In the genomic region with DNA sequence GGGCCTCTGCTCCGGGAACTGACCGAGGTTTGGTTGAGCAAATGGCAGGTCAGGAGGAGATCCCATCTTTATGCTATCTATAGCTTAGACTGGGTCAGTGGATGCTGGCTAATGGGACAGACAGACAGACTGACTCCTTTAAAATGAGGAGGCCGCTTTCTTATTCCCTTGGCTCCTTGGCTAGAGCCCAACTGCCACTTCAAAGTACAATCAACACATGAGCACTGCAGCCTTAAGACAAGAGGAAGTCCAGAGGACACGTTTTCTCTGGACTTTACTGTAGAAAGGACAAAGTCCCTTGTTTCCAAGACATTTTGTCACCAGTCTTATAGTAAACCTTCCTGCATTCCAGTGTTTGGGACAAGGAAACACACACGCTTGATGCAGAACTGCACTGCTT, we compare ENCODE assay signal across 31 mouse cellular contexts. TPM values are rescaled to one million over a fixed set of nuclear protein-coding genes. Genes with fewer than 3 reads are reported as not detected.
DNase-seq lines count a peak whose midpoint lies in the region; ATAC-seq and TF ChIP-seq lines count a peak whose summit lies in the region.
"Had no signal": no experiment of that assay in that cellular context is flagged by ENCODE, and none has a peak within 500 bp of the region (broad histone marks: within the 10 kb centered on the region; RNA-seq: fewer than 3 reads in every experiment).

No protein-coding gene starts in this region.

- H3K4me2 ChIP-seq in kidney, embryonic 14.5 days (replicated peaks; ENCODE audit: low read depth, low read length) = no peak overlapping the region
- no peak overlapping the region for H3K4me2 ChIP-seq in CH12.LX (ENCODE audit: insufficient read depth, low read depth, poor library complexity, severe bottlenecking)
- H3K4me2 ChIP-seq in intestine, embryonic 16.5 days (ENCODE audit: low read depth, low read length) = no peak overlapping the region
- H3K4me2 ChIP-seq: embryonic facial prominence, embryonic 13.5 days; forebrain, embryonic 12.5 days; forebrain, embryonic 15.5 days; heart, embryonic 12.5 days; heart, embryonic 15.5 days; hindbrain, embryonic 12.5 days; hindbrain, embryonic 15.5 days had no signal

- H3K9me3 ChIP-seq in heart, embryonic 10.5 days = no peaks in the 10 kb centered on the region
- no peaks in the 10 kb centered on the region for H3K9me3 ChIP-seq in kidney, embryonic 14.5 days (ENCODE audit: control insufficient read depth, low read length)
- no peaks in the 10 kb centered on the region for H3K9me3 ChIP-seq in CH12.LX (replicated peaks; ENCODE audit: low read length)
- H3K9me3 ChIP-seq in intestine, embryonic 16.5 days (ENCODE audit: control insufficient read depth, low read length) = no peaks in the 10 kb centered on the region
- H3K9me3 ChIP-seq: embryonic facial prominence, embryonic 10.5 days; embryonic facial prominence, embryonic 13.5 days; forebrain, embryonic 12.5 days; forebrain, embryonic 15.5 days; heart, embryonic 12.5 days; heart, embryonic 15.5 days; hindbrain, embryonic 12.5 days; hindbrain, embryonic 15.5 days had no signal

- TF ChIP-seq EP300 in CH12.LX (IDR thresholded peaks at IDR 0.05; ENCODE audit: low read length) = no peak

- no peak for ATAC-seq in kidney, embryonic 14.5 days (ENCODE audit: low FRiP score, low TSS enrichment)
- peak; percentile 69 for ATAC-seq in intestine, embryonic 16.5 days
- ATAC-seq: activated CD4-positive, CD25-positive, alpha-beta regulatory T cell, adult 4 months; forebrain, embryonic 15.5 days had no signal

- H3K27ac ChIP-seq in heart, embryonic 10.5 days = no peak overlapping the region
- no peak overlapping the region for H3K27ac ChIP-seq in kidney, embryonic 14.5 days (ENCODE audit: low read depth, low read length)
- no peak overlapping the region for H3K27ac ChIP-seq in CH12.LX (ENCODE audit: insufficient read depth, low read depth)
- peak overlapping the region; percentile 56 for H3K27ac ChIP-seq in intestine, embryonic 16.5 days (ENCODE audit: low read length)
- H3K27ac ChIP-seq: embryonic facial prominence, embryonic 10.5 days; embryonic facial prominence, embryonic 13.5 days; forebrain, embryonic 12.5 days; forebrain, embryonic 15.5 days; heart, embryonic 15.5 days; hindbrain, embryonic 12.5 days; hindbrain, embryonic 15.5 days had no signal

- no peak for TF ChIP-seq RAD21 in CH12.LX (IDR thresholded peaks at IDR 0.05; ENCODE audit: low read depth, low read length)

- H3K27me3 ChIP-seq in heart, embryonic 10.5 days (ENCODE audit: insufficient read depth, poor library complexity, severe bottlenecking) = no peaks in the 10 kb centered on the region
- no peaks in the 10 kb centered on the region for H3K27me3 ChIP-seq in kidney, embryonic 14.5 days (ENCODE audit: control insufficient read depth, insufficient read depth, low read length)
- no peaks in the 10 kb centered on the region for H3K27me3 ChIP-seq in CH12.LX (replicated peaks)
- H3K27me3 ChIP-seq in intestine, embryonic 16.5 days (replicated peaks; ENCODE audit: control insufficient read depth, insufficient read depth, low read length) = no peaks in the 10 kb centered on the region
- H3K27me3 ChIP-seq: embryonic facial prominence, embryonic 13.5 days; forebrain, embryonic 12.5 days; forebrain, embryonic 15.5 days; heart, embryonic 12.5 days; heart, embryonic 15.5 days; hindbrain, embryonic 12.5 days; hindbrain, embryonic 15.5 days had no signal

- no peak for TF ChIP-seq CTCF in CH12.LX (conservative IDR thresholded peaks at IDR 0.05 in 1 of 2, IDR thresholded peaks at IDR 0.05 in 1 of 2; ENCODE audit: low read depth in 2 of 2, low read length in 2 of 2)

- intact Hi-C loops in heart, postnatal 10 days (cut with DNase I) = no loop called here

- in situ Hi-C loops in CH12.LX (cut with MboI; ENCODE audit: low pct_ligation_motif_present, low pct_unique_long_range_greater_than_20kb, low sequenced_read_pairs) = no loop called here

- peaks cover 2% of the 10 kb centered on the region for H3K79me2 ChIP-seq in CH12.LX (replicated peaks; ENCODE audit: control insufficient read depth, extremely low read depth, insufficient read depth, poor library complexity, severe bottlenecking)

- WGBS in heart, embryonic 10.5 days = 87% methylated on average over 5 of the region's 5 CpGs
- WGBS in kidney, embryonic 14.5 days = 92% methylated on average over 5 of the region's 5 CpGs
- WGBS in intestine, embryonic 16.5 days = 85% methylated on average over 5 of the region's 5 CpGs

- H3K4me3 ChIP-seq in heart, embryonic 10.5 days = no peak overlapping the region
- H3K4me3 ChIP-seq in kidney, embryonic 14.5 days (ENCODE audit: low read length) = no peak overlapping the region
- no peak overlapping the region for H3K4me3 ChIP-seq in CH12.LX (replicated peaks in 1 of 3; ENCODE audit: low read depth in 2 of 3, low read length in 2 of 3, poor library complexity in 1 of 3)
- no peak overlapping the region for H3K4me3 ChIP-seq in intestine, embryonic 16.5 days (ENCODE audit: low read length)
- H3K4me3 ChIP-seq: embryonic facial prominence, embryonic 10.5 days; embryonic facial prominence, embryonic 13.5 days; erythroblast, embryonic 14.5 days; forebrain, embryonic 12.5 days; forebrain, embryonic 15.5 days; heart, embryonic 12.5 days; heart, embryonic 15.5 days; hindbrain, embryonic 12.5 days; hindbrain, embryonic 15.5 days had no signal

- peak; percentile 71 for DNase-seq in heart, embryonic 10.5 days (ENCODE audit: low spot score)
- no peak for DNase-seq in heart, postnatal 10 days
- peak; percentile 55 for DNase-seq in kidney, adult 9 months
- DNase-seq in CH12.LX (ENCODE audit: extremely low read depth) = no peak
- no peak for DNase-seq in urinary bladder, postnatal 25 days (ENCODE audit: low spot score)
- no peak for DNase-seq in thymus, postnatal 10 days (ENCODE audit: low spot score in 2 of 2)
- DNase-seq: adrenal gland, adult 8-10 months; adrenal gland, postnatal 25 days; B cell, adult 2 months; cerebellum, adult 11-12 months; cerebellum, adult 8-10 months; cerebellum, postnatal 10 days; cerebellum, postnatal 36 days; embryo, embryonic 11 days; gastrocnemius, postnatal 36 days; heart, postnatal 14 days had no signal

- no peak overlapping the region for H3K9ac ChIP-seq in kidney, embryonic 14.5 days (ENCODE audit: low read depth, low read length)
- no peak overlapping the region for H3K9ac ChIP-seq in CH12.LX (ENCODE audit: insufficient read depth, low read depth)
- H3K9ac ChIP-seq in intestine, embryonic 16.5 days (ENCODE audit: low read depth, low read length) = no peak overlapping the region
- H3K9ac ChIP-seq: embryonic facial prominence, embryonic 13.5 days; forebrain, embryonic 12.5 days; forebrain, embryonic 15.5 days; heart, embryonic 12.5 days; heart, embryonic 15.5 days; hindbrain, embryonic 12.5 days; hindbrain, embryonic 15.5 days had no signal

- no peaks in the 10 kb centered on the region for H3K4me1 ChIP-seq in heart, embryonic 10.5 days
- H3K4me1 ChIP-seq in kidney, embryonic 14.5 days (ENCODE audit: control insufficient read depth, insufficient read depth, low read length) = no peaks in the 10 kb centered on the region
- H3K4me1 ChIP-seq in CH12.LX (ENCODE audit: control insufficient read depth in 1 of 2, insufficient read depth in 2 of 2) = peaks cover 0 to 1% of the 10 kb centered on the region in 2 experiments; a peak in 2 of 4 replicates
- no peaks in the 10 kb centered on the region for H3K4me1 ChIP-seq in intestine, embryonic 16.5 days (ENCODE audit: control insufficient read depth, insufficient read depth, low read length)
- H3K4me1 ChIP-seq: embryonic facial prominence, embryonic 10.5 days; embryonic facial prominence, embryonic 13.5 days; forebrain, embryonic 12.5 days; forebrain, embryonic 15.5 days; heart, embryonic 12.5 days; heart, embryonic 15.5 days; hindbrain, embryonic 12.5 days; hindbrain, embryonic 15.5 days had no signal

- H3K36me3 ChIP-seq in heart, embryonic 10.5 days = peaks cover 94% of the 10 kb centered on the region
- peaks cover 98% of the 10 kb centered on the region for H3K36me3 ChIP-seq in kidney, embryonic 14.5 days (ENCODE audit: control insufficient read depth, insufficient read depth, low read length)
- peaks cover 82 to 99% of the 10 kb centered on the region in 2 experiments for H3K36me3 ChIP-seq in CH12.LX (replicated peaks in 1 of 2; ENCODE audit: control insufficient read depth in 1 of 2, insufficient read depth in 1 of 2, low read length in 1 of 2)
- peaks cover 50% of the 10 kb centered on the region for H3K36me3 ChIP-seq in intestine, embryonic 16.5 days (ENCODE audit: control insufficient read depth, insufficient read depth, low read length)

- dilution Hi-C loops in CH12.LX (cut with MboI; ENCODE audit: extremely low pct_ligation_motif_present, extremely low pct_unique_long_range_greater_than_20kb, low sequenced_read_pairs) = no loop called here

- TF ChIP-seq POLR2A in CH12.LX (IDR thresholded peaks at IDR 0.05; ENCODE audit: low read depth, low read length) = peak; percentile 16; the same call in 1 of the 2 replicates

RNA-seq across cellular contexts. Expression of gene Nfya, which starts 18.3 kb away (rescaled TPM):
- polyA plus RNA-seq in heart, embryonic 10.5 days (2016; fragmentation: Nextera tagmentation; extraction: Ambion mirVana) = 13.7 and 17.3 TPM in 2 replicates
- 10 to 100 TPM; 22.0 to 29.9 TPM for total RNA-seq in heart, postnatal 10 days (2021)
- polyA plus RNA-seq in kidney, embryonic 14.5 days (2014; fragmentation: Nextera tagmentation; extraction: Ambion mirVana) = 16.4 and 26.7 TPM in 2 replicates
- 25.2 and 29.3 TPM in 2 replicates for total RNA-seq in CH12.LX (2012; rRNA removed)
- 18.6 and 26.9 TPM in 2 replicates for total RNA-seq in CH12.LX (2014; rRNA removed)
- polyA plus RNA-seq in CH12.LX (2012; ENCODE audit: insufficient read length, low read depth) = 44.2 and 50.4 TPM in 2 replicates
- 9.3 and 10.8 TPM in 2 replicates for polyA plus RNA-seq in intestine, embryonic 16.5 days (2015; fragmentation: Nextera tagmentation; extraction: Ambion mirVana)

RNA-seq across cellular contexts. Expression of gene Oard1, which starts 18.4 kb away (rescaled TPM):
- 56.7 and 78.1 TPM in 2 replicates for polyA plus RNA-seq in heart, embryonic 10.5 days (2016; fragmentation: Nextera tagmentation; extraction: Ambion mirVana)
- total RNA-seq in heart, postnatal 10 days (2021) = 10 to 100 TPM; 11.5 to 16.4 TPM
- 82.5 and 101 TPM in 2 replicates for polyA plus RNA-seq in kidney, embryonic 14.5 days (2014; fragmentation: Nextera tagmentation; extraction: Ambion mirVana)
- total RNA-seq in CH12.LX (2012; rRNA removed) (30.0 and 30.6 TPM in 2 replicates), CH12.LX (2014; rRNA removed) (59.4 and 61.6 TPM in 2 replicates)
- 32.6 TPM in 2 replicates for polyA plus RNA-seq in CH12.LX (2012; ENCODE audit: insufficient read length, low read depth)
- 62.7 and 70.6 TPM in 2 replicates for polyA plus RNA-seq in intestine, embryonic 16.5 days (2015; fragmentation: Nextera tagmentation; extraction: Ambion mirVana)

RNA-seq across cellular contexts. Expression of gene Treml1, which starts 31.7 kb away (rescaled TPM):
- 3.7 and 6.3 TPM in 2 replicates for polyA plus RNA-seq in heart, embryonic 10.5 days (2016; fragmentation: Nextera tagmentation; extraction: Ambion mirVana)
- total RNA-seq in heart, postnatal 10 days (2021) = under 1 TPM in 1 of 2 experiments, not detected in 1; 0.31 TPM
- 0.67 and 0.76 TPM in 2 replicates for polyA plus RNA-seq in kidney, embryonic 14.5 days (2014; fragmentation: Nextera tagmentation; extraction: Ambion mirVana)
- total RNA-seq in CH12.LX (2012; rRNA removed) (not detected in 2 replicates), CH12.LX (2014; rRNA removed) (not detected in 2 replicates)
- polyA plus RNA-seq in CH12.LX (2012; ENCODE audit: insufficient read length, low read depth) = not detected in 2 replicates
- 0.44 and 0.98 TPM in 2 replicates for polyA plus RNA-seq in intestine, embryonic 16.5 days (2015; fragmentation: Nextera tagmentation; extraction: Ambion mirVana)
- total RNA-seq: adrenal gland, postnatal 25 days; gastrocnemius, adult 8-10 months; gastrocnemius, postnatal 36 days had no signal
- polyA plus RNA-seq: activated CD4-positive, CD25-positive, alpha-beta regulatory T cell, adult 4 months had no signal

RNA-seq across cellular contexts. Expression of gene Apobec2, which starts 41.3 kb away (rescaled TPM):
- polyA plus RNA-seq in heart, embryonic 10.5 days (2016; fragmentation: Nextera tagmentation; extraction: Ambion mirVana) = 142 and 213 TPM in 2 replicates
- 100 to 1,000 TPM; 227 to 228 TPM for total RNA-seq in heart, postnatal 10 days (2021)
- polyA plus RNA-seq in kidney, embryonic 14.5 days (2014; fragmentation: Nextera tagmentation; extraction: Ambion mirVana) = 0.69 and 0.89 TPM in 2 replicates
- 0.13 TPM in 1 of 2 replicates, not detected in the other for total RNA-seq in CH12.LX (2012; rRNA removed)
- total RNA-seq in CH12.LX (2014; rRNA removed) = 0.21 TPM in 1 of 2 replicates, not detected in the other
- polyA plus RNA-seq in CH12.LX (2012; ENCODE audit: insufficient read length, low read depth) = 0.23 and 0.70 TPM in 2 replicates
- polyA plus RNA-seq in intestine, embryonic 16.5 days (2015; fragmentation: Nextera tagmentation; extraction: Ambion mirVana) = 4.6 and 5.4 TPM in 2 replicates
- total RNA-seq: granulocyte monocyte progenitor cell, adult 5-6 weeks; hematopoietic stem cell, adult 5-6 weeks had no signal
- polyA plus RNA-seq: erythroblast, embryonic 14.5 days had no signal

RNA-seq across cellular contexts. Expression of gene Trem2, which starts 45.2 kb away (rescaled TPM):
- polyA plus RNA-seq in heart, embryonic 10.5 days (2016; fragmentation: Nextera tagmentation; extraction: Ambion mirVana) = 0.36 and 1.2 TPM in 2 replicates
- total RNA-seq in heart, postnatal 10 days (2021) = 1 to 10 TPM; 1.3 to 1.6 TPM
- 2.0 and 2.8 TPM in 2 replicates for polyA plus RNA-seq in kidney, embryonic 14.5 days (2014; fragmentation: Nextera tagmentation; extraction: Ambion mirVana)
- not detected in 2 replicates for total RNA-seq in CH12.LX (2012; rRNA removed)
- total RNA-seq in CH12.LX (2014; rRNA removed) = not detected in 2 replicates
- not detected in 2 replicates for polyA plus RNA-seq in CH12.LX (2012; ENCODE audit: insufficient read length, low read depth)
- 4.4 and 5.1 TPM in 2 replicates for polyA plus RNA-seq in intestine, embryonic 16.5 days (2015; fragmentation: Nextera tagmentation; extraction: Ambion mirVana)
- total RNA-seq: hematopoietic stem cell, adult 5-6 weeks had no signal
- polyA plus RNA-seq: activated CD4-positive, CD25-positive, alpha-beta regulatory T cell, adult 4 months had no signal

Comparison
In these comparisons a context has a peak if more than half of its experiments do, and no peak if none do; other contexts are left out.
1. DNase-seq: peak in heart, embryonic 10.5 days (single experiment) and kidney, adult 9 months (single experiment); none in heart, postnatal 10 days (0 of 2), CH12.LX (single experiment), urinary bladder, postnatal 25 days (single experiment) and thymus, postnatal 10 days (0 of 2).